ENCODE assay signal across 8 mouse cellular contexts in genomic region chr10:78244438-78245224, GRCm38 (mm10). TPM values are rescaled to one million over a fixed set of nuclear protein-coding genes. Genes with fewer than 3 reads are reported as not detected.
DNase-seq lines count a peak whose midpoint lies in the region; ATAC-seq and TF ChIP-seq lines count a peak whose summit lies in the region.

Gene Trappc10 (minus strand): TSS chr10:78244641.

- in situ Hi-C loops in Patski (cut with MboI; ENCODE audit: low pct_unique_long_range_greater_than_20kb), result no loop called here

- WGBS in hindbrain, embryonic 15.5 days, result under 1% methylated on average over 68 of the region's 74 CpGs

- H3K36me3 ChIP-seq in hindbrain, embryonic 15.5 days, result no peaks in the 10 kb centered on the region

- POLR2A ChIA-PET in Patski (lab: Charles Lee), result interaction anchor here (0.6 to 1.3 kb wide), 8 partner anchors 11 to 190 kb away, joined by 3 read pairs; partner anchors contain the start of gene Pwp2

- ATAC-seq in Patski, result peak; percentile 80
- ATAC-seq in hindbrain, embryonic 15.5 days (ENCODE audit: low FRiP score, low read depth), result peak; percentile 95

- H3K9me3 ChIP-seq in hindbrain, embryonic 15.5 days, result no peaks in the 10 kb centered on the region

- H3K4me3 ChIP-seq in hindbrain, embryonic 15.5 days, result peak within 1 kb of the TSS; percentile 70

- H3K27me3 ChIP-seq in Patski, result no peaks in the 10 kb centered on the region
- H3K27me3 ChIP-seq in hindbrain, embryonic 15.5 days, result no peaks in the 10 kb centered on the region

- peak within 1 kb of the TSS; percentile 68 for H3K9ac ChIP-seq in hindbrain, embryonic 15.5 days

- no peak for TF ChIP-seq CTCF in Patski (IDR thresholded peaks at IDR 0.05)

- H3K4me2 ChIP-seq in hindbrain, embryonic 15.5 days, result peak within 1 kb of the TSS; percentile 86

- CTCF ChIA-PET in Patski (lab: Charles Lee), result interaction anchor here (0.9 to 1.6 kb wide), 4 partner anchors 12 to 19 kb away, joined by 3 to 5 read pairs (median 4); no protein-coding TSS in a partner anchor

- peak within 1 kb of the TSS; percentile 90 for H3K27ac ChIP-seq in hindbrain, embryonic 15.5 days (replicated peaks)

- H3K4me1 ChIP-seq in hindbrain, embryonic 15.5 days (replicated peaks), result peaks cover 19% of the 10 kb centered on the region

- no peak for DNase-seq in Patski (ENCODE audit: low read depth, low spot score)
- DNase-seq in cerebellum, postnatal 25 days, result peak; percentile 89 to 93
- DNase-seq in frontal cortex, postnatal 36 days (ENCODE audit: low spot score in 2 of 2), result peak; percentile 85
- DNase-seq in left cerebral cortex, adult 11 months (ENCODE audit: low spot score), result peak; percentile 76
- DNase-seq in lung, postnatal 4 days, result peak; percentile 90 to 93
- DNase-seq in retina, postnatal 7 days (ENCODE audit: low read depth, low spot score), result peak; percentile 81
- DNase-seq in urinary bladder, adult 2 months (ENCODE audit: low spot score), result peak; percentile 88

RNA-seq across cellular contexts. Expression of gene Trappc10, which starts in this region (rescaled TPM):
- 40.0 TPM for polyA plus RNA-seq in Patski (2021)
- 27.5 and 29.4 TPM in 2 replicates for polyA plus RNA-seq in hindbrain, embryonic 15.5 days (2015; fragmentation: Nextera tagmentation; extraction: Ambion mirVana)
- 38.1 and 41.0 TPM in 2 replicates for polyA plus RNA-seq in urinary bladder, adult 2 months (2012; rRNA removed)
